Mouse (Mus musculus) layer of hippocampus, adult 18-20 months (tissue): ENCODE results near the gene Safb. TPM values are rescaled to one million over a fixed set of nuclear protein-coding genes. Genes with fewer than 3 reads are reported as not detected.
A peak's percentile ranks its signal among the peaks of the same experiment; 100 is the strongest.
"Not testable (repeated sequence)": the region's sequence is repeated elsewhere in the genome, so short reads cannot be mapped to it uniquely, and the experiment has no call there.

Source experiments
- DNase-seq, 2 experiments: peaks; one replicate each; pipeline ENCODE4 v3.0.0; 2022; ENCODE audit warnings: low spot score in 2 of 2
- total RNA-seq, 2 experiments: library from RNA; stranded (reverse); gene quantifications; 2 replicates each; pipeline ENCODE4 v1.2.3; 2021

The Safb gene
- total RNA-seq, 2 experiments from 2014 or later, result 162 to 163 TPM

DNA sequence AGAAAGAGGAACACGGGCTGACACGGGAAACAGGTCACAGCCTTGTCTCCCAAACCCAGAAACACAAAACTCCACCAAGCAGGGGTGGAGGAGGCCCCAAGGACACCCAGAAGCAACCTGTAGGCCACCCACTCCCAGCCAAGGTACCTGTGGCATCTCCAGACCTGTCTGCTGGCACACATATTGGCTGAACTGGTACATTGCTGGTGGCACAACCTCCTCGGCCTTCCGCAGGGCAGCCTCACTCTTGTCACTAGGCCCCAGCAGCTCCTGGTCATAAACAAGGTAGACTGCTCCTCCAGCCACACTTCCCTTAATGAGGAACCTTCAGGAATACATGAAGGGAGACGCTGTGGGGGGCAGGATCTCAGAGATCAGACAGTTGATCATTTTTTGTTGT, 24.1 kb downstream of the Safb start:
- DNase-seq, result no peak

- DNase-seq, result peak; percentile 96 to 99
Measured at GRCm38 (mm10) chr17:56609452-56610171, 25.0 kb downstream of the Safb start, which contains the start of gene 2410015M20Rik. Gene 2410015M20Rik (minus strand): TSS chr17:56609771.

DNA sequence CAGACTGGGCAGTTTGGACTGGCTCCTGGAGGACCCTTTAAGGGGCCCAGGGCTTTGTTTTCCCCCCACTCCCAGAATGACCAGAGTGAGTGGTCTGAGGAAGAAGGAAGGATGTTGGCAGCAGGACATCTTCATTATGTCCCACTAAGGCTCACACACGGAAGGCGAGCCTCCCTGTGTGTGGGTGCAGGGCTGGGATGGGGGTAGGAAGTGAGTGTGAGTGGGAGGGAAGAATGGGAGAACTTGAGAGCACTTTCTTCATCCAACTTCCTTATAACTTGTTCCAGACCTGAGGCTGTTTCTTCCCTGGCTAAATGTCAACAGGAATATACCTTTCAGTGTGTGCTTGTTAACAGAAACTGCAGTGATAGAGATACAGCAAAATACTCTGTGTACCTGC, 26.7 kb downstream of the Safb start:
- no peak for DNase-seq

- DNase-seq, result no peak
Measured at GRCm38 (mm10) chr17:56611861-56612564, 27.4 kb downstream of the Safb start.

DNA sequence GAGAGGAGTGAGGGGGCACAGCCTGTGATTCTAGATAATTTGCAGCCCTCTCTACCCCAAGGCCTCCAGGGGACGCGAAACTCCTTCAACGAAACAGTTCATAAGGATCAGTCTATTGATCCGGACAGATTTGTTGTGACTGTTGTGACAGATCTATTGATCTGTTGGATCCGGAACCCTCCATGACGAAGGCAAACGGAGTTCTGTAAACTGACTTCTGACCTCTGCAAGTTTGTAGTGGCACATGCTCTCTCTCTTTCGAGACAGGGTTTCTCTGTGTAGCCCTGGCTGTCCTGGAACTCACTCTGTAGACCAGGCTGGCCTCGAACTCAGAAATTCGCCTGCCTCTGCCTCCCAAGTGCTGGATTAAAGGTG, 27.9 kb downstream of the Safb start:
- DNase-seq, result not testable (repeated sequence)

DNA sequence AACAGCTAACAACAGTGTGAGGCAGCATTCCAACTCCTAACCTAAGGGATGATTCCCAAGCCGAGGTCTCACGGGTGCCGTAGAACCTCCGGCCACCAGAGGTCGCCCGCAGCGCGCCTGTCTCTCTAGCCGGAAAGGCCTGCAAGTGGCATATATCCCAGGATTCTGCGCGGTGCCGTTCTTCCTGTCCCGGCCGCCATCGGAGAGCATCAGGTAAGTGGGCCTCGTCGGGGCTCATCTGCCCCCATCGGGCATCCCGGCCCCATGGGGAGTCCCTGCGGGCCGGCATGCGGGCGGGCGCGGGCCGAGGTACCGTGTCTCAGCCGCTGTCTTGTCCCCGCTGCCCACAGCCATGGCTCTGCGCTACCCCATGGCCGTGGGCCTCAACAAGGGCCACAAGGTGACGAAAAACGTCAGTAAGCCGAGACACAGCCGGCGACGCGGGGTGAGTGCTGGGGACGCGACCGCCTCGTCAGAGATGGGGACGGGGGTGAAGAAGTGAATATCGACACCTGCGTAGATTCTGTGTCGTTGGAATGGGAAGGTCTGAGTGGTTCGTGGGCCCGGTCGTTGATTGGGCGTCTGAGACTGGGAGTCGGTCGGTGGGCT, 28.7 kb downstream of the Safb start, which contains the start of gene Rpl36:
TSS of gene Rpl36 (plus strand) at position 181 of the 609 bp plus-strand sequence.
- DNase-seq, result peak; percentile 95 to 99

GRCm38 (mm10) chr17:56613893-56614292, 29.3 kb downstream of the Safb start:
- DNase-seq, result not testable (repeated sequence)

DNA sequence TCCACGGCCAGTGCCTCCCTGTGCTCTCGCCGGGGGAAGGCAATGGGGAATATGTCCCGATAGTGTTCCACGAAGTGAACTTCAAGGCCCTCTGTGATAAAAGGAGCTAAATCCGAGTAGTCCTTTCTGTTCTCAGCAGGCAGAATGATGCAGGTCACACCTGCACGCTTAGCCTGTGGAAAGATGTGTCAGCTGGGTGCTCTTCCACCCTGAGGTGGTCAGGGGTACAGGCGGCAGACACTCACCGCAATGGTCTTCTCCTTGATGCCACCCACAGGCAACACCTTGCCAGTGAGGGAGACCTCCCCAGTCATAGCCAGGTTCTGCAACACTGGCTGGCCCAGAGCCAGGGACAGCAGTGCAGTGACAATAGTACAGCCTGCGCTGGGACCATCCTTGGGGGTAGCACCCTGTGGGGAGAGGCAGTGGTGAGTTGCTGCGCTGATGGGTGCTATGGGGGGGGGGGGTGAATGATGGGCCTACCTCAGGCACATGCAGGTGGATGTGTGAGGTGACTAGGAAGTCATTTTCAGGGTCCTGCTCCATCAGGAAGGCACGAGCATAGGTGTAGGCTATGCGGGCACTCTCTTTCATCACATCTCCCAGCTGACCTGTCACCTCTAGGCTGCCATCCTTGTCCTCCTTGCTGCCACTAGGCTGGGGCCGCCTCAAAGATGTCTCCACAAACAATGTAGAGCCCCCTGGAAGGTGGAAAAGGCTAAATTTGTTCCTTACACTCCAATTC, 29.9 kb downstream of the Safb start:
- DNase-seq, result no peak

DNA sequence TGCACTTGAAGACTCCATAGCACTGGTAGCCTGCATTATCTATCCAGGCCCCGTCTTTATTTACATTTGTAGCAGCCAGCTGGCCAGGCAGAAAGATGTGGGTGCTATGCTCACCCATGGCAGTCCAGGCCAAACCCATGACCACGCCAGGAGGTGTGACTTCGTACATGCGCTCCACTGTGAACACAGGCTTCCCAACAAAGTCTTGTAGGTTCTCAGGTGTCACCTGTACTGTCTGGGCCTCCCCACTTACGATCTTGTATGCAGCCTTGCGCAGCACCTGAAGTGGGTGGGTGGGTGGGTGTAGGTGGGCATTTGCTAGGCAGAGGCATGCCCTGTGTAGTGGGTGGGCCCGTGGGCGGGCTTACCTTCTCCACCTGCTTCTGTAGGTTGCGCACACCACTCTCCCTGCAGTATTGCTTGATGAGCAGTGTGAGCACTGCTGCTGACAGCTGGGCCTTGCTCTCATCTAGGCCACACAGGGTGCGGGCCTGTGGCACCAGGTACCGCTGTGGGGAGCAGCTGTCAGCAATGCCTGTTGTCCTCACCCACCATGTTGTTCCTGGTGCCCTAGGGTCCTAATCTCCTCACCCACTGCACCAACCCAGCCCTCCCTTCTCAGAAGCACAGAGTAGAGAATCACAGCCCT, 30.6 kb downstream of the Safb start:
- no peak for DNase-seq

DNA sequence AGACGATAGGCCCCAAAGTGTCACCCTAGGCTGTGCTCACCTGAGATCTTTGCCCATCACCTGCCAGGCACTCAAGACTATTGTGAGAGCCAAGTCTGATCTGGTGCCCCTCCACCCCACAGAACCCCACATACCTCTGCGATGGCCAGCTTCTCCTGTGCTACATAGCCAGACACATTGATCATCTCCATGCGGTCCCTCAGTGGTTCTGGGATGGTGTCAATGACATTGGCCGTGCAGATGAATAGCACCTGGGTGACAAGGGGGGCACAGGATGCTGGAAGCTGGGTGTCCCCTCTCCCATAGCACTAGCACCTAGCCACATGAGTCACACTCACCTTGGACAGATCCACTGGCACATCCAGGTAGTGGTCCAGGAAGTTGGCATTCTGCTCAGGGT, 31.2 kb downstream of the Safb start:
- no peak for DNase-seq

GRCm38 (mm10) chr17:56616725-56617124, 32.1 kb downstream of the Safb start:
- DNase-seq, result no peak

GRCm38 (mm10) chr17:56617628-56618027, 33.0 kb downstream of the Safb start:
- no peak for DNase-seq

DNA sequence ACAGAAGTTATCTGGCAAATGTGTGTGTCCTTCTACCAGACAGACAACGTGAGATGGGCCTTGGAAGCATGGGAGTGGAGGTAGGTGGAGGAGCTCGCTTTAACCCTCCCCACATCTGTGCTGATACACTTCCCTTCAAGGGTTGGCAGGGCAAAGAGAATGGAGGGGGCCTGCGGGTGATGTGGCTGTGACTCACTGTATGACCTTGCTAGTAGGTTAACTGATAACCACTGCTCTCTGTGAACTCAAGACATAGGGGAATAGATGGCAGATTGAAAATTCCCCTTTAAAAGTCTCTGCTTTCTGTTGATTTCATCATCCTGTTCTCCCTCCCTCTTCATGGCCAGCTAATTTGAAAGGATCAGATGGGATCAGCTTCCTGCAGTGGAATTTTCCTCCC, 40.9 kb downstream of the Safb start:
- no peak for DNase-seq

DNA sequence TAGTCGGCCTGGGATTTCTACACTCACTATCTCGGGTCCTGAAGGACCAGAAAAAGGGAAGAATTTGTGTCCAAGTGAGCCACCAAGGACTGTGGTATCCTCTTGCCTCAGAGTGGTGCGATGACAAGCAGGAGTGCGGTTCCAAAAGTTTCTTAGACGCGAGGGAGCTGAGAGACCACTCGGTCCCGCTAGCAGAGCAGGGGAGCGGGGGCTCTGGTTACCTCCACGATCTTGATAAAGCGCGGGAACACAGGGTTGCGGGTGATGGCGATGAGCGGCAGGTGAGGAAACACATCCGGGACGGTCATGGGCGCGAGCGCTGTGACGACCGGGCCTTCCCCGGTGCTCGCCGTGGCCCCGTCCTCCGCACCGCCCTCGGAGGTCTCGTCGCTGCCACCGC, 41.6 kb downstream of the Safb start:
- no peak for DNase-seq

DNA sequence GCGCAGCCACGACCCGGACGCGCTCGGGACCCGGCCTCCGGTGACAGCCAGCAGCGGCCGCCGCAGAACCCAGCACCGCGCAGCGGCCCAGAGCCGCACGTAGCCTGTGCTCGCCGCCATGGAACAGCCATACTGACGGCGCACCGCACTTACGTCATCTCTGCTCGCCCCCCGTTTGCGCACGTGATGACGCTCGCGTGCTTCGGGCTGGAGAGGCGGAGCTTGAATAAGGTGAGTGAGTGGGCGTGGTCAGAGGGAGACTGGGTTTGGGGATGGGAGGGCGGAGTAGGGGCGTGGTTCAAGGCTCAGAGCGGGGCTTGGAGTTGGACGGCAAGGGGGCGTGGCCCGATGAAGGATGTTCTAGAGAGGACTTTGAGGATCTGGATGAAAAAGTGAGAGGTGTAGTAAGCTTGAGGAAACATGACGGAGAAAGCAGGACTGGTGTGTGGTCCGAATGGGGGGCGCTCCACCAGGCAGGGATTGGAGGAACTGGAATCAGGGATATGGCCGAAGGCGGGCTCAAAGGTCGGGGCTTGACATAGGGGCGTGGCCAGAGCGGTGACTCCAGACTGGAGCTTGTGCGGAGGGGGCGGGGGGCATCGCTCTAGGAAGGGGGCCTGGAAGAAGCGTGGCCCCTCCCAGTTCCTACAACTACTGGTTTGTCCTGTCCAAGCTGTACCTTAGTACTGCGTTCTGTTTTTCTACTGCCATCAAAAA, 42.3 kb downstream of the Safb start, which contains the start of gene Lonp1:
TSS of gene Lonp1 (minus strand) at position 134 of the 717 bp plus-strand sequence.
- DNase-seq, result peak; percentile 92 to 98

DNA sequence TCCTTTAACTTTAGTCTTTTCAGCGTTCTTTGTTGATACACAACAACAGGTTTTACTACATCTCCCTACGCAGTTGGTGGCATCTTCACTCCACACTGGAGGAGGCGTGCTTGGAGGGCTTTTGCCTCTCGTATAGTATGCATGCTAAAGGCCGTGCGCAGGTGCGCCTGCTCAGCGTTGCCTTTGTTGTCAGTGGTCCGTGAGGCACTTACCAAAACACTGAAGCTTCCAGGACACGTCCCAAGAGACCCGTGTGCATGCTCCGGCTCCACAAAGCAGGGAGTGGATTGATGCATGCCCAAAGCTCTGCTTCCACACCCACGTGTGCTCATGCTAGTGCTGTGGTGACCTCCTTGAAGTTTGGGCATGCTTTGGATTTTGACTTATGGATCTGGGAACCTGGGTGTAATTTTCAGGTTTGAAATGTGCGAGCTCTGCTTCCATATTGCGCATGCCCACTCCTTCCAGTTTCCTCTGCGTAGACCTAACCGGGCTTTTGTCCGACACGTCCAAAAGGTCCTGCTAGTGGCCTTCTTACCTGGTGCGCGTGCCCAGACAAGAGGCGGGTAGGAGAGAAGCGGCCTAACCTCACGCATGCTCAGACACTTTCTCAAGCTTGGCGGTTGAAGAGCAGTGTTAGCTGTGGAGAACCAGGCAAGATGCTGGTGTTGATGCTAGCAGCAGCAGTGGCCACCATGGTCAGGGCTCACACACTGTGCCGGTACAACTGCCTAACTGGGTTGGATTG, 43.1 kb downstream of the Safb start, which contains the start of gene Catsperd:
TSS of gene Catsperd (plus strand) at position 614 of the 748 bp plus-strand sequence.
- DNase-seq, result peak in 1 of 2 experiments; percentile 5

DNA sequence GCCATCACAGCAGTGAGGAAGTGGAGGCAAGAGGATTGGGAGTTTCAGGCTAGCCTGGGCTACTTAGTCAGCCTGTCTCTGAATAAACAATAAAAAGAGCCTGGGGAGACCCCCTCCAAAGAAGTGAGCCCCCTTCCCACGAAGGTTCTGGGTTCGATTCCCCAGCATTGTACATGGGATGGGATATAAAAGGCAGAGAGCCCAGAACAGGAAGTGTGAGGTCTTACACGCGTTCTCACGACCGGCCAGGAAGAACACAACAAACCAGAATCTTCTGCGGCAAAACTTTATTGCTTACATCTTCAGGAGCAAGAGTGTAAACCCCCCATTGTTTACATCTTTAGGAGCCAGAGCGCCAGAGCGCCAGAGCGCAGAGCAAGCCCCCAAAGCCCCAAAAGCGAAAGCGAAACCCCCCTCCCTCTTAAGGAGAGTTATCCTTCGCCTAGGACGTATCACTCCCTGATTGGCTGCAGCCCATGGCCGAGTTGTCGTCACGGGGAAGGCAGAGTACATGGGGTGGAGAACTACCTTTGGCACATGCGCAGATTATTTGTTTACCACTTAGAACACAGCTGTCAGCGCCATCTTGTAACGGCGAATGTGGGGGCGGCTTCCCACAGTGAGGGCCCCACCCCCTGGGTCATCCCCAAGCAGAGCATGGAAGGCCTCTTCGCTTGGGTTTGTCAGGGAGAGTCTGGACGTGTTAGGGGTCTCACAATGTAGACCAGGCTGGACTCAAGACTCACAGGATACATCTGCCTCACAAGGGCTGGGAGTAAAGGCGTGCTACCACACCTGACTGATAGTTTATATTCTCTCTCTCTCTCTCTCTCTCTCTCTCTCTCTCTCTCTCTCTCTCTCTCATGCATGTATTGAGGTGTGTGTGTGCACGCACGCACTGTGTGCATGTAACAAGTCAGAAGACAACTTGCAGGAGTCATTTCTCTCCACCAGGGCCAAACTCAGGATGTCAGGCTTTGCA, 45.5 kb downstream of the Safb start:
- not testable (repeated sequence) for DNase-seq

DNA sequence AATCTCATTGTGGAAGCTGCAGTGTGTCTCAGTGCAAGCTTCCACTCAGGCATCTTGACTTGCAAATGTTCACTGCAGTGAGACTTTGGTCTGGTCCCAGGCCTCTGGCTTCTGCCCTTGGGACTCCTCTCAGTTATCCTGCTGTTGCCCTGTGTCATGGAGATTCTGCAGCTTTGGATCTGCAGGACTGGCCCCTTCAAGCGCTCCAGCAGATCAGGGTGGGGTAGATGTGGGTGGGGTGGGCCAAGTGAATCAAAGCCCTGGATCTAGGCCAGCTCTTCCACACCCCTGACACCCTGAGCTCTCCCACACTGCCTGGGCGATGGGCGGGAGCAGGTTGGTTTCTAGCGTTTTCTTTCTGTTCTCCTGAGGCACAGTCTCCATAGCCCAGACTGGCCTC, 47.2 kb downstream of the Safb start:
- DNase-seq, result no peak
